Mouse (Mus musculus): Measurements from ENCODE around the gene A430005L14Rik. TPM values are rescaled to one million over a fixed set of nuclear protein-coding genes. Genes with fewer than 3 reads are reported as not detected.

The A430005L14Rik gene
- polyA plus RNA-seq, 1 experiment from 2014 or later, result 85.5 TPM

GRCm38 (mm10) chr4:153966651-153967050, 9.6 kb downstream of the A430005L14Rik start:
- WGBS, result 86% methylated on average over 5 of the region's 5 CpGs
- H3K9me3 ChIP-seq (ENCODE audit: control insufficient read depth, low read length), result no peaks in the 10 kb centered on the region
- no peaks in the 10 kb centered on the region for H3K4me1 ChIP-seq (replicated peaks; ENCODE audit: control insufficient read depth, insufficient read depth, low read length)
- H3K27me3 ChIP-seq (ENCODE audit: control insufficient read depth, insufficient read depth, low read depth, low read length), result no peaks in the 10 kb centered on the region
- H3K9ac ChIP-seq (ENCODE audit: low read length), result no peak overlapping the region
- H3K4me2 ChIP-seq (ENCODE audit: low read depth, low read length), result no peak overlapping the region
- no peak for ATAC-seq (ENCODE audit: low read depth)
- peaks cover 18% of the 10 kb centered on the region for H3K36me3 ChIP-seq (ENCODE audit: control insufficient read depth, insufficient read depth, low read length)
- no peak overlapping the region for H3K4me3 ChIP-seq (ENCODE audit: low read length)
- H3K27ac ChIP-seq (ENCODE audit: low read length), result no peak overlapping the region

- no peak for ATAC-seq (ENCODE audit: low read depth)
- peaks cover 15% of the 10 kb centered on the region for H3K36me3 ChIP-seq (ENCODE audit: control insufficient read depth, insufficient read depth, low read length)
- H3K9ac ChIP-seq (ENCODE audit: low read length), result no peak overlapping the region
- 86% methylated on average over 2 of the region's 2 CpGs for WGBS
- no peak overlapping the region for H3K27ac ChIP-seq (ENCODE audit: low read length)
- H3K4me2 ChIP-seq (ENCODE audit: low read depth, low read length), result no peak overlapping the region
- no peaks in the 10 kb centered on the region for H3K4me1 ChIP-seq (replicated peaks; ENCODE audit: control insufficient read depth, insufficient read depth, low read length)
- no peaks in the 10 kb centered on the region for H3K27me3 ChIP-seq (ENCODE audit: control insufficient read depth, insufficient read depth, low read depth, low read length)
- H3K9me3 ChIP-seq (ENCODE audit: control insufficient read depth, low read length), result no peaks in the 10 kb centered on the region
- no peak overlapping the region for H3K4me3 ChIP-seq (ENCODE audit: low read length)
Observed at GRCm38 (mm10) chr4:153967556-153967955, 10.5 kb downstream of the A430005L14Rik start.

- H3K4me1 ChIP-seq (replicated peaks; ENCODE audit: control insufficient read depth, insufficient read depth, low read length), result no peaks in the 10 kb centered on the region
- H3K9me3 ChIP-seq (ENCODE audit: control insufficient read depth, low read length), result no peaks in the 10 kb centered on the region
- H3K27ac ChIP-seq (ENCODE audit: low read length), result no peak overlapping the region
- no peak for ATAC-seq (ENCODE audit: low read depth)
- H3K9ac ChIP-seq (ENCODE audit: low read length), result no peak overlapping the region
- H3K36me3 ChIP-seq (ENCODE audit: control insufficient read depth, insufficient read depth, low read length), result peaks cover 15% of the 10 kb centered on the region
- H3K4me2 ChIP-seq (ENCODE audit: low read depth, low read length), result no peak overlapping the region
- H3K27me3 ChIP-seq (ENCODE audit: control insufficient read depth, insufficient read depth, low read depth, low read length), result no peaks in the 10 kb centered on the region
- WGBS, result 78% methylated on average over 2 of the region's 2 CpGs
- H3K4me3 ChIP-seq (ENCODE audit: low read length), result no peak overlapping the region
Observed at GRCm38 (mm10) chr4:153968063-153968462, 11.0 kb downstream of the A430005L14Rik start.

- Histone ChIP-seq H3K4me3 (ENCODE audit: low read length) (peak within 1 kb of the TSS; percentile 98), H3K27ac (ENCODE audit: low read length) (peak within 1 kb of the TSS; percentile 31), H3K4me1 (replicated peaks; ENCODE audit: control insufficient read depth, insufficient read depth, low read length) (peaks cover 8% of the 10 kb centered on the region), H3K27me3 (ENCODE audit: control insufficient read depth, insufficient read depth, low read depth, low read length) (no peaks in the 10 kb centered on the region), H3K9me3 (ENCODE audit: control insufficient read depth, low read length) (no peaks in the 10 kb centered on the region), H3K9ac (ENCODE audit: low read length) (peak within 1 kb of the TSS; percentile 93), H3K36me3 (ENCODE audit: control insufficient read depth, insufficient read depth, low read length) (peaks cover 3% of the 10 kb centered on the region; the same call in 1 of the 2 replicates), H3K4me2 (ENCODE audit: low read depth, low read length) (peak within 1 kb of the TSS; percentile 96)
- peak; percentile 98 for ATAC-seq (ENCODE audit: low read depth)
- 1% methylated on average over 67 of the region's 68 CpGs for WGBS
Observed at GRCm38 (mm10) chr4:153974431-153975291, 17.6 kb downstream of the A430005L14Rik start, which contains the start of the genes Dffb and Cep104. Gene Dffb, minus strand, starts transcription at chr4:153975126. Gene Cep104, plus strand, starts transcription at chr4:153975194.

GRCm38 (mm10) chr4:153975292-153975662, 18.2 kb downstream of the A430005L14Rik start:
- H3K9ac ChIP-seq (ENCODE audit: low read length), result peak overlapping the region; percentile 93
- under 1% methylated on average over 32 of the region's 33 CpGs for WGBS
- H3K9me3 ChIP-seq (ENCODE audit: control insufficient read depth, low read length), result no peaks in the 10 kb centered on the region
- peaks cover 8% of the 10 kb centered on the region for H3K4me1 ChIP-seq (replicated peaks; ENCODE audit: control insufficient read depth, insufficient read depth, low read length)
- peak overlapping the region; percentile 98 for H3K4me3 ChIP-seq (ENCODE audit: low read length)
- H3K4me2 ChIP-seq (ENCODE audit: low read depth, low read length), result peak overlapping the region; percentile 96
- H3K36me3 ChIP-seq (ENCODE audit: control insufficient read depth, insufficient read depth, low read length), result peaks cover 4% of the 10 kb centered on the region; the same call in 1 of the 2 replicates
- ATAC-seq (ENCODE audit: low read depth), result peak; percentile 62
- H3K27me3 ChIP-seq (ENCODE audit: control insufficient read depth, insufficient read depth, low read depth, low read length), result no peaks in the 10 kb centered on the region
- H3K27ac ChIP-seq (ENCODE audit: low read length), result peak overlapping the region; percentile 31

GRCm38 (mm10) chr4:153975768-153976167, 18.7 kb downstream of the A430005L14Rik start:
- Histone ChIP-seq H3K4me1 (replicated peaks; ENCODE audit: control insufficient read depth, insufficient read depth, low read length) (peaks cover 8% of the 10 kb centered on the region), H3K4me3 (ENCODE audit: low read length) (peak overlapping the region; percentile 98), H3K4me2 (ENCODE audit: low read depth, low read length) (peak overlapping the region; percentile 96), H3K9ac (ENCODE audit: low read length) (peak overlapping the region; percentile 93), H3K27me3 (ENCODE audit: control insufficient read depth, insufficient read depth, low read depth, low read length) (no peaks in the 10 kb centered on the region), H3K36me3 (ENCODE audit: control insufficient read depth, insufficient read depth, low read length) (peaks cover 4% of the 10 kb centered on the region; the same call in 1 of the 2 replicates), H3K9me3 (ENCODE audit: control insufficient read depth, low read length) (no peaks in the 10 kb centered on the region), H3K27ac (ENCODE audit: low read length) (no peak overlapping the region)
- WGBS, result 29% methylated on average over 6 of the region's 6 CpGs
- ATAC-seq (ENCODE audit: low read depth), result no peak

GRCm38 (mm10) chr4:153979243-153979642, 22.2 kb downstream of the A430005L14Rik start:
- H3K4me3 ChIP-seq (ENCODE audit: low read length), result no peak overlapping the region
- H3K27me3 ChIP-seq (ENCODE audit: control insufficient read depth, insufficient read depth, low read depth, low read length), result no peaks in the 10 kb centered on the region
- H3K36me3 ChIP-seq (ENCODE audit: control insufficient read depth, insufficient read depth, low read length), result peaks cover 15% of the 10 kb centered on the region; the same call in 1 of the 2 replicates
- H3K9me3 ChIP-seq (ENCODE audit: control insufficient read depth, low read length), result no peaks in the 10 kb centered on the region
- H3K9ac ChIP-seq (ENCODE audit: low read length), result no peak overlapping the region
- H3K27ac ChIP-seq (ENCODE audit: low read length), result no peak overlapping the region
- no peak overlapping the region for H3K4me2 ChIP-seq (ENCODE audit: low read depth, low read length)
- peaks cover 6% of the 10 kb centered on the region for H3K4me1 ChIP-seq (replicated peaks; ENCODE audit: control insufficient read depth, insufficient read depth, low read length)
- 89% methylated on average over 10 of the region's 10 CpGs for WGBS
- ATAC-seq (ENCODE audit: low read depth), result no peak

GRCm38 (mm10) chr4:153980470-153980869, 23.4 kb downstream of the A430005L14Rik start:
- H3K4me2 ChIP-seq (ENCODE audit: low read depth, low read length), result no peak overlapping the region

GRCm38 (mm10) chr4:153992715-153993114, 35.7 kb downstream of the A430005L14Rik start:
- Histone ChIP-seq H3K4me1 (replicated peaks; ENCODE audit: control insufficient read depth, insufficient read depth, low read length) (no peaks in the 10 kb centered on the region), H3K4me2 (ENCODE audit: low read depth, low read length) (no peak overlapping the region), H3K4me3 (ENCODE audit: low read length) (no peak overlapping the region), H3K9me3 (ENCODE audit: control insufficient read depth, low read length) (no peaks in the 10 kb centered on the region), H3K36me3 (ENCODE audit: control insufficient read depth, insufficient read depth, low read length) (peaks cover 56% of the 10 kb centered on the region), H3K27me3 (ENCODE audit: control insufficient read depth, insufficient read depth, low read depth, low read length) (no peaks in the 10 kb centered on the region), H3K27ac (ENCODE audit: low read length) (no peak overlapping the region), H3K9ac (ENCODE audit: low read length) (no peak overlapping the region)
- 83% methylated on average over 10 of the region's 10 CpGs for WGBS
- no peak for ATAC-seq (ENCODE audit: low read depth)

More at GRCm38 (mm10) chr4:153980470-153980869, 23.4 kb downstream of the A430005L14Rik start:
- no peak overlapping the region for H3K4me3 ChIP-seq (ENCODE audit: low read length)
- no peak overlapping the region for H3K9ac ChIP-seq (ENCODE audit: low read length)
- peaks cover 23% of the 10 kb centered on the region for H3K36me3 ChIP-seq (ENCODE audit: control insufficient read depth, insufficient read depth, low read length)
- no peaks in the 10 kb centered on the region for H3K27me3 ChIP-seq (ENCODE audit: control insufficient read depth, insufficient read depth, low read depth, low read length)
- no peak for ATAC-seq (ENCODE audit: low read depth)
- H3K27ac ChIP-seq (ENCODE audit: low read length), result no peak overlapping the region
- H3K4me1 ChIP-seq (replicated peaks; ENCODE audit: control insufficient read depth, insufficient read depth, low read length), result peaks cover 6% of the 10 kb centered on the region
- WGBS, result 91% methylated on average over 11 of the region's 11 CpGs
- H3K9me3 ChIP-seq (ENCODE audit: control insufficient read depth, low read length), result no peaks in the 10 kb centered on the region

All from lung, embryonic 16.5 days (tissue).